Mouse (Mus musculus): ENCODE data around the gene Wdr90. TPM values are rescaled to one million over a fixed set of nuclear protein-coding genes. Genes with fewer than 3 reads are reported as not detected.

The Wdr90 gene
- polyA plus RNA-seq (2015; fragmentation: Nextera tagmentation; extraction: Ambion mirVana): 30.0 and 31.2 TPM in 2 replicates

- Histone ChIP-seq H3K9me3 (no peaks in the 10 kb centered on the region), H3K9ac (peak within 1 kb of the TSS; percentile 85), H3K36me3 (0 out of 2 replicates have a peak, but pooled peaks cover 4% of the 10 kb centered on the region), H3K4me3 (peak within 1 kb of the TSS; percentile 71), H3K4me1 (peaks cover 24% of the 10 kb centered on the region), H3K27me3 (no peaks in the 10 kb centered on the region), H3K4me2 (peak within 1 kb of the TSS; percentile 78), H3K27ac (peak within 1 kb of the TSS; percentile 89)
- 3% methylated on average over 65 of the region's 65 CpGs for WGBS
- peak; percentile 86 for ATAC-seq (ENCODE audit: insufficient number of reproducible peaks, insufficient read depth, low FRiP score, low TSS enrichment, low read depth)
Measured at GRCm38 (mm10) chr17:25860832-25861703, at the start of gene Wdr90. Wdr90 (minus strand) TSS chr17:25861501.

DNA sequence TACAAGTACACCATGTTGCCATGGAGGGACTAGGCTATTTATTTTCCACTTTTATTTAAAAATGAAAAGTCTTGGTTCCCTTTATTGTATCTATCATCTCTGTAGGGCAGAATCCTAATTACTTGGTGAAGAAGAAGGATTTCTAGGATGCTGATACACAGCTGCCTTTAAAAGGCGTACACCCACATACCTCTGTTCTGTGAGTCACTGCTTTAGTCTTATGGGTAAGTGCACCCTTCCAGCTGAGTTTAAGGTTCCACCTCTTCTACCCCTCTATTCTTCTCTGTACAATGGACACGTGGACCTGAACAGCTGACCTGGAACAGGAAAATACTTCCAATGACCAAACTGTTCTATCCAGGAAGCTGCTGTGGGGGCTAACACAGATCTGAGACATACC is 46.3 kb upstream of the Wdr90 start:
- no peaks in the 10 kb centered on the region for H3K27me3 ChIP-seq
- 81% methylated on average over 2 of the region's 2 CpGs for WGBS
- ATAC-seq (ENCODE audit: insufficient number of reproducible peaks, insufficient read depth, low FRiP score, low TSS enrichment, low read depth): no peak

DNA sequence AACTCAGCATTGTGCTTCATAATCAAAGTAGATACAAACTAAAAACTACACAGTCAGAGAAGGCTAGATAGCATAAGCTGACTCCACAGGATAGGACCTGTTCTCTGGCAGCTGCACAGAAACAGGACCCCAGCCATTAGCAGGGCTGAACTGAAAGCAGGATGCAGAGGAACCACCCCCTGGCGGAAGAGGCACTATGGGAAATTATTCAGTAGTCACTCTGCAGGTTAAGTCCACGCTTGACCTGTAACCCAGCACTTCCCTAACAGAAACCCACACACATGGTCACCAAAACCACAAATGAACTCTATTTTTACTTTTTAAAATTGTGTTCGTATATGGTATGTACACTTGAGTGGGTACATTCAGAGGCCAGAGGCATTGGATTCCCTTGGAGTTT is 41.8 kb upstream of the Wdr90 start:
- no peak for ATAC-seq (ENCODE audit: insufficient number of reproducible peaks, insufficient read depth, low FRiP score, low TSS enrichment, low read depth)
- H3K4me2 ChIP-seq: no peak overlapping the region
- no peaks in the 10 kb centered on the region for H3K4me1 ChIP-seq
- peaks cover 20% of the 10 kb centered on the region for H3K36me3 ChIP-seq
- H3K4me3 ChIP-seq: no peak overlapping the region
- no peaks in the 10 kb centered on the region for H3K27me3 ChIP-seq
- no peaks in the 10 kb centered on the region for H3K9me3 ChIP-seq
- no peak overlapping the region for H3K27ac ChIP-seq
- 79% methylated on average over 3 of the region's 3 CpGs for WGBS
- H3K9ac ChIP-seq: no peak overlapping the region

More for the DNA sequence above, 46.3 kb upstream of the Wdr90 start:
- Histone ChIP-seq H3K4me2 (no peak overlapping the region), H3K27ac (no peak overlapping the region), H3K4me3 (no peak overlapping the region), H3K9ac (no peak overlapping the region), H3K9me3 (no peaks in the 10 kb centered on the region), H3K36me3 (peaks cover 18% of the 10 kb centered on the region; the same call in 1 of the 2 replicates), H3K4me1 (no peaks in the 10 kb centered on the region)

- H3K4me2 ChIP-seq: no peak overlapping the region
- H3K27ac ChIP-seq: no peak overlapping the region
- no peaks in the 10 kb centered on the region for H3K4me1 ChIP-seq
- H3K4me3 ChIP-seq: no peak overlapping the region
- WGBS: 95% methylated on average over 1 of the region's 1 CpGs
- no peak for ATAC-seq (ENCODE audit: insufficient number of reproducible peaks, insufficient read depth, low FRiP score, low TSS enrichment, low read depth)
- H3K27me3 ChIP-seq: no peaks in the 10 kb centered on the region
- H3K9ac ChIP-seq: no peak overlapping the region
- H3K9me3 ChIP-seq: no peaks in the 10 kb centered on the region
- H3K36me3 ChIP-seq: peaks cover 15% of the 10 kb centered on the region
Measured at GRCm38 (mm10) chr17:25900193-25900592, 38.9 kb upstream of the Wdr90 start.

GRCm38 (mm10) chr17:25895891-25896290 is 34.6 kb upstream of the Wdr90 start:
- WGBS: 48% methylated on average over 12 of the region's 12 CpGs
- Histone ChIP-seq H3K9me3 (no peaks in the 10 kb centered on the region), H3K4me3 (no peak overlapping the region), H3K36me3 (peaks cover 10% of the 10 kb centered on the region), H3K27me3 (no peaks in the 10 kb centered on the region), H3K4me2 (no peak overlapping the region), H3K4me1 (0 out of 2 replicates have a peak, but pooled peaks cover 3% of the 10 kb centered on the region), H3K9ac (no peak overlapping the region), H3K27ac (no peak overlapping the region)
- no peak for ATAC-seq (ENCODE audit: insufficient number of reproducible peaks, insufficient read depth, low FRiP score, low TSS enrichment, low read depth)

GRCm38 (mm10) chr17:25895415-25895814 is 34.1 kb upstream of the Wdr90 start:
- Histone ChIP-seq H3K4me2 (no peak overlapping the region), H3K27me3 (no peaks in the 10 kb centered on the region), H3K36me3 (peaks cover 10% of the 10 kb centered on the region), H3K4me3 (no peak overlapping the region), H3K27ac (no peak overlapping the region), H3K9ac (no peak overlapping the region), H3K9me3 (no peaks in the 10 kb centered on the region), H3K4me1 (0 out of 2 replicates have a peak, but pooled peaks cover 3% of the 10 kb centered on the region)
- ATAC-seq (ENCODE audit: insufficient number of reproducible peaks, insufficient read depth, low FRiP score, low TSS enrichment, low read depth): no peak
- 28% methylated on average over 2 of the region's 2 CpGs for WGBS

- H3K9me3 ChIP-seq: no peaks in the 10 kb centered on the region
- 0 out of 2 replicates have a peak, but pooled peaks cover 3% of the 10 kb centered on the region for H3K4me1 ChIP-seq
- no peaks in the 10 kb centered on the region for H3K27me3 ChIP-seq
- H3K9ac ChIP-seq: no peak overlapping the region
- no peak for ATAC-seq (ENCODE audit: insufficient number of reproducible peaks, insufficient read depth, low FRiP score, low TSS enrichment, low read depth)
- no peak overlapping the region for H3K4me2 ChIP-seq
- H3K4me3 ChIP-seq: no peak overlapping the region
- H3K36me3 ChIP-seq: peaks cover 23% of the 10 kb centered on the region
- no peak overlapping the region for H3K27ac ChIP-seq
- 31% methylated on average over 2 of the region's 2 CpGs for WGBS
Measured at GRCm38 (mm10) chr17:25893975-25894617, 32.8 kb upstream of the Wdr90 start.

DNA sequence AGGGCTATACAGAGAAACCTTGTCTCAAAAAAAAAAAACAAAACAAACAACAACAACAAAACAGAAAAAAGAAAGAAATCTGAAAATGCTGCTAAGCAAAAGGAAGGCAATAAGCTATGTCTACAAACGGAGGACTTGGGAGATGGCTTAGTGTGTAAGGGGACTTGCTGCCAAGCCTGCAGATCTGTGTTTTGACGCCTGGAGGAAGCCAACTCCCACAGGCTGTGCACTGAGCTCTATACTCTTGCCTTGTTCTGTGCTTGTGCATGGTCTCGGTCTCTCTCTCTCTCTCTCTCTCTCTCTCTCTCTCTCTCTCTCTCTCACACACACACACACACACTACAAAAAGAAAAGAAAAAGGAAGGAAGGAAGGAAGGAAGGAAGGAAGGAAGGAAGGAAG is 27.5 kb upstream of the Wdr90 start:
- no peak overlapping the region for H3K27ac ChIP-seq
- no peaks in the 10 kb centered on the region for H3K27me3 ChIP-seq
- H3K36me3 ChIP-seq: peaks cover 64% of the 10 kb centered on the region
- no peak overlapping the region for H3K9ac ChIP-seq
- ATAC-seq (ENCODE audit: insufficient number of reproducible peaks, insufficient read depth, low FRiP score, low TSS enrichment, low read depth): no peak
- no peak overlapping the region for H3K4me2 ChIP-seq
- H3K4me3 ChIP-seq: no peak overlapping the region
- no peaks in the 10 kb centered on the region for H3K4me1 ChIP-seq
- 85% methylated on average over 3 of the region's 3 CpGs for WGBS
- H3K9me3 ChIP-seq: no peaks in the 10 kb centered on the region

- ATAC-seq (ENCODE audit: insufficient number of reproducible peaks, insufficient read depth, low FRiP score, low TSS enrichment, low read depth): no peak
- Histone ChIP-seq H3K4me2 (no peak overlapping the region), H3K27me3 (no peaks in the 10 kb centered on the region), H3K9me3 (no peaks in the 10 kb centered on the region), H3K27ac (no peak overlapping the region), H3K36me3 (peaks cover 78% of the 10 kb centered on the region), H3K4me3 (no peak overlapping the region), H3K4me1 (no peaks in the 10 kb centered on the region), H3K9ac (no peak overlapping the region)
- WGBS: 87% methylated on average over 10 of the region's 10 CpGs
Measured at GRCm38 (mm10) chr17:25887467-25887866, 26.2 kb upstream of the Wdr90 start.

- no peaks in the 10 kb centered on the region for H3K4me1 ChIP-seq
- peaks cover 84% of the 10 kb centered on the region for H3K36me3 ChIP-seq
- no peak overlapping the region for H3K9ac ChIP-seq
- H3K9me3 ChIP-seq: no peaks in the 10 kb centered on the region
- no peak overlapping the region for H3K4me2 ChIP-seq
- no peak for ATAC-seq (ENCODE audit: insufficient number of reproducible peaks, insufficient read depth, low FRiP score, low TSS enrichment, low read depth)
- H3K4me3 ChIP-seq: no peak overlapping the region
- H3K27ac ChIP-seq: no peak overlapping the region
- no peaks in the 10 kb centered on the region for H3K27me3 ChIP-seq
Measured at GRCm38 (mm10) chr17:25886806-25887205, 25.5 kb upstream of the Wdr90 start.

DNA sequence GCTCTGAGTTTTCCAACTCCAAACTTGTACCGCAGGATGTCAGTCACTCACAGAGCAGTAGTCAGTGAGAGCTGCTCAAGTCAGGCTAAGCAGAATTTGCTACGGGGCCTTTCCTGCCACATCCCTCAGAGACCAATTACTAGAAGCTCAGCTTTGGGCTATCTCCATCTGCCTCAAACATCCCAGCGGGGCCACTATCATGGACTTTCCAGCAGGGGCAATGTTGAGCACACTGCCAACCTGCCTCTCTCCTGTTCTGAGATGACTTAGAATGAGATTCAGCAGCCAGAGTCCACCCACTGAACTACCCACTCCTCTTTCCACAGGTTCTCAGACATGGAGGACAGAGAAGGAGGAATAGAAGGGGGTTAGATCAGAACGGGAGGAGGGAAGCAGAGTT is 24.3 kb upstream of the Wdr90 start:
- no peaks in the 10 kb centered on the region for H3K9me3 ChIP-seq
- H3K4me3 ChIP-seq: no peak overlapping the region
- no peaks in the 10 kb centered on the region for H3K27me3 ChIP-seq
- no peak overlapping the region for H3K4me2 ChIP-seq
- H3K9ac ChIP-seq: no peak overlapping the region
- ATAC-seq (ENCODE audit: insufficient number of reproducible peaks, insufficient read depth, low FRiP score, low TSS enrichment, low read depth): no peak
- peaks cover 9% of the 10 kb centered on the region; the same call in 1 of the 2 replicates for H3K4me1 ChIP-seq
- 32% methylated on average over 4 of the region's 4 CpGs for WGBS
- peaks cover 86% of the 10 kb centered on the region for H3K36me3 ChIP-seq
- H3K27ac ChIP-seq: no peak overlapping the region

DNA sequence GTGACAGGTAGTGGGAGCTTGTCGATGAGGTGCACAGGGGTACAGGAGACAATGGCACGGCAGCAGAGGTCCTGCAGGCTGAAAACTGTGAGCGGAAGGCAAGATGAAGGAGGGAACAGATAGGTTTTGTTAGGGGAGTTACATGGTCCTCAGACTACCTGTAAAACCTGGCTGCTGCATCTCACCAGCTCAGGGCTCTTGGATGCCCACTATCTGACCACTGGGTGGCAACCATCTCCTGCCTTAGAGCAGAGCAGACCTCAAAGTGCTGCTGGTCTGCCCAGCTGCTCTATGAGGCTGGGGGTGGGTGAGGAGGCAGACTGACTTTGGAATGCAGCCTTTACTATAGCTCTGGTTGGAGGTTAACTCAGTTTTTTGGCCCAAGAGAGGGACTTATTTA is 22.5 kb upstream of the Wdr90 start:
- H3K9ac ChIP-seq: no peak overlapping the region

More for the DNA sequence above, 22.5 kb upstream of the Wdr90 start:
- Histone ChIP-seq H3K27me3 (no peaks in the 10 kb centered on the region), H3K27ac (no peak overlapping the region), H3K9me3 (no peaks in the 10 kb centered on the region), H3K4me1 (peaks cover 15% of the 10 kb centered on the region; the same call in 1 of the 2 replicates), H3K36me3 (peaks cover 82% of the 10 kb centered on the region), H3K4me2 (no peak overlapping the region), H3K4me3 (no peak overlapping the region)
- WGBS: 95% methylated on average over 3 of the region's 3 CpGs
- no peak for ATAC-seq (ENCODE audit: insufficient number of reproducible peaks, insufficient read depth, low FRiP score, low TSS enrichment, low read depth)
